Mouse (Mus musculus) midbrain, embryonic 14.5 days (tissue): ENCODE data around the gene Tbx6. TPM values are rescaled to one million over a fixed set of nuclear protein-coding genes. Genes with fewer than 3 reads are reported as not detected.
"Not testable (repeated sequence)": the region's sequence is repeated elsewhere in the genome, so short reads cannot be mapped to it uniquely, and the experiment has no call there.

ENCODE experiments used
- ATAC-seq: fragments of 200-750 bp; cut with Nextera tagmentation; 2 replicates; pipeline ENCODE4 v1.8.0; 2017; ENCODE audit warnings: moderate number of reproducible peaks, moderate library complexity; ENCODE audit not compliant: low FRiP score, low TSS enrichment
- DNase-seq: peaks from one replicate; pipeline ENCODE4 v3.0.0-alpha.2; 2015
- H3K27ac ChIP-seq: fragments of 300-500 bp; sonication (generic); replicated peaks from 2 replicates; pipeline ENCODE4 v1.5.1; 2014; ENCODE audit warnings: mild to moderate bottlenecking, low read depth, low read length, moderate library complexity
- H3K27me3 ChIP-seq: fragments of 300-500 bp; sonication (generic); 2 replicates; pipeline ENCODE4 v1.6.1; 2014; ENCODE audit warnings: low read length, control low read depth, mixed read lengths; ENCODE audit not compliant: control insufficient read depth, insufficient read depth
- H3K36me3 ChIP-seq: fragments of 300-500 bp; sonication (generic); 2 replicates; pipeline ENCODE4 v1.6.1; 2014; ENCODE audit warnings: low read length, control low read depth; ENCODE audit not compliant: control insufficient read depth, insufficient read depth
- H3K4me1 ChIP-seq: fragments of 300-500 bp; sonication (generic); 2 replicates; pipeline ENCODE4 v1.6.1; 2014; ENCODE audit warnings: mild to moderate bottlenecking, antibody characterized with exemption, low read length, control low read depth; ENCODE audit not compliant: control insufficient read depth, insufficient read depth
- H3K4me2 ChIP-seq: fragments of 300-500 bp; sonication (generic); 2 replicates; pipeline ENCODE4 v1.6.1; 2014; ENCODE audit warnings: mild to moderate bottlenecking, low read length, moderate library complexity
- H3K4me3 ChIP-seq: fragments of 300-500 bp; sonication (generic); replicated peaks from 2 replicates; pipeline ENCODE4 v1.5.1; 2014; ENCODE audit warnings: low read depth, low read length
- H3K9ac ChIP-seq: fragments of 300-500 bp; sonication (generic); replicated peaks from 2 replicates; pipeline ENCODE4 v1.6.1; 2014; ENCODE audit warnings: mild to moderate bottlenecking, low read length, moderate library complexity
- H3K9me3 ChIP-seq: fragments of 300-500 bp; sonication (generic); 2 replicates; pipeline ENCODE4 v1.6.1; 2016; ENCODE audit warnings: low read length, control low read depth, mixed read lengths; ENCODE audit not compliant: control insufficient read depth
- WGBS: fragments of 180-500 bp; shearing (Covaris S2); extraction: QIAGEN DNeasy Blood & Tissue Kit; methylation state at CpG from one replicate; pipeline ENCODE4 v1.1.7; 2014; 5-methylcytosine and 5-hydroxymethylcytosine counted together
- polyA plus RNA-seq: library from polyadenylated mRNA; unstranded; fragments of >200 nt; fragmentation: Nextera tagmentation; extraction: Ambion mirVana; gene quantifications from 2 replicates; pipeline ENCODE4 v1.2.1, GENCODE M21; 2014

Tbx6 gene
- polyA plus RNA-seq, 1 experiment from 2014 or later: 0.22 TPM

DNA sequence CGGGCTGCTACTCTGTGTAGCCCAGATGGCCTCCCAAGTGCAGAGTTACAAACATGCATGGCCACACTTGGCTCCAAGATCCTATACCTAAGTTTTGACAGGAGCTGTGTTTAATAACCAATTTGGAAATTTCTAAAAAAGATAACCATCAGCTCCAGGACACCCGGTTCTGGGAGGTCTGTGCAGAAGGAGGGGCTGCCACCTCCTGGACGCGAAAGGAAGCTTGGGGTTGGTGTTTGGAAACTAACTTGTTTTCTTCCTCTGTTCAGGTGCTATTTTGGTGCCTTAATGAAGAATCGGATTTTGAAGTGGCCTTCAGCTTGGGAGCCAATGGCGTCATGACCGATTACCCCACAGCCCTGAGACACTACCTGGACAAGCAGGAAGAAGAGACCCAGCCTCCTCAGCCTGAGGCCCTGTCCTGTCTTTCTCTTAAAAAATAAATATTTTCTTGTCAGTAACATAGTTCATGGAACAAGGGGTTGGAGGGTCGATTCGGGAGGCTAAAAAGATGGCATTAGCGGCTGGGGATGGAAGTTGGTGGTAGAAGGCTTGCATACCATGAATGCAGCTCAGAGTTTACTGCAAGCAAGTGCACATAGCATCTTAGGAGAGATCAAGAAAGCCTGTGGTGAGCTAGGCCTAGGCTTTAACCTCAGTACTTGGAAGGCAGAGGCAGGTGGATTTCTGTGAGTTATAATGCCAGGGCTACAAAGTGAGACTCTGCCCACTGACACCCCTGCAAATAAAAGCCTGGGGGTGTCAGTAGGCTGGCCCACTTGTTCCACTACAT lies 5.9 kb upstream of the Tbx6 start:
- peaks cover 29% of the 10 kb centered on the region for H3K36me3 ChIP-seq
- H3K4me3 ChIP-seq: no peak overlapping the region
- H3K27me3 ChIP-seq: no peaks in the 10 kb centered on the region
- no peak overlapping the region for H3K9ac ChIP-seq
- 0 out of 2 replicates have a peak overlapping the region, but pooled peaks have one; percentile 85 for H3K27ac ChIP-seq
- peaks cover 31% of the 10 kb centered on the region for H3K4me1 ChIP-seq
- ATAC-seq (no peak), DNase-seq (no peak)
- H3K9me3 ChIP-seq: no peaks in the 10 kb centered on the region
- WGBS: 85% methylated on average over 10 of the region's 10 CpGs
- no peak overlapping the region for H3K4me2 ChIP-seq

DNA sequence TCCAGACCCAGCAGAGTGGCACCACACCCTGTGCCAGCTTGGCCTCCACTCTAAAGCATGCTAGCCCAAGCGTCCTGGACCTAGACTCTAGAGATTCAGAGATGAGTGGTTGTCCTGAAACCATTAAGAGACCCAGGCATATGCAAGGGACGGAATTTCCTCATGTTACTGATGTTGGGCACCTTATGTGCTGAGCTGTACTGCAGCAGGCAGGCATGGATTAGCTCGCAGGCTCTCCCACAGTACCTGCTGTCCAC lies 5.4 kb upstream of the Tbx6 start:
- Histone ChIP-seq H3K27me3 (no peaks in the 10 kb centered on the region), H3K9ac (peak overlapping the region; percentile 94; the same call in 1 of the 2 replicates), H3K4me3 (0 out of 2 replicates have a peak overlapping the region, but pooled peaks have one; percentile 80), H3K9me3 (no peaks in the 10 kb centered on the region), H3K36me3 (peaks cover 24% of the 10 kb centered on the region), H3K4me2 (peak overlapping the region; percentile 95), H3K4me1 (peaks cover 33% of the 10 kb centered on the region), H3K27ac (peak overlapping the region; percentile 85)
- ATAC-seq (no peak), DNase-seq (no peak)
- 67% methylated on average over 3 of the region's 3 CpGs for WGBS

DNA sequence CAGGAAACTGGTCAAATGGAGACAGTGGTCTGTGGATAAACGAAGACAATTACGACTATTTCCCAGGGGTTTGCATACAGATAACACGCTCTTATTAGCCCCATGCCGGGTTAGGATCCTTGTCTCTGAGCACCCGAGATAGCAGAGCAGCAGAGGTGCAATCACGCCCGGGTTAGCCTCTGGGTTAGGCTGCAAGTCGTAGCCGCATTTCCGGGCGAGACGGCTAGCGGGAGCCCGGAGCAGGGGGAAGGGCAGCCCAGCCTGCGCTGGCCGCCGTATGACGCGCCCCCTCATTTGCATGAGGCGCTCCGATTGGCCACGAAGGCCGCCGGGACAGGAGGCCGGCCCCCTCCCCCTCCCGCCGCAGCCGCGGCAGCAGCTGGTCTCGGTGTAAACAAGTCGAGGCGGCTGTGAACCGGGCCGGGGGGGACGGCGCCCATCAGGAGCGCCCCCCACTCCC lies 4.7 kb upstream of the Tbx6 start, which contains the start of gene Ypel3:
Gene Ypel3 (plus strand): TSS at position 358 of the 460 bp plus-strand sequence.
- peaks cover 37% of the 10 kb centered on the region for H3K4me1 ChIP-seq
- H3K27ac ChIP-seq: peak within 1 kb of the TSS; percentile 85
- H3K4me2 ChIP-seq: peak within 1 kb of the TSS; percentile 95
- peak; percentile 89 for ATAC-seq
- DNase-seq: peak; percentile 96
- H3K4me3 ChIP-seq: peak within 1 kb of the TSS; percentile 80
- H3K36me3 ChIP-seq: peaks cover 19% of the 10 kb centered on the region
- WGBS: under 1% methylated on average over 37 of the region's 37 CpGs
- no peaks in the 10 kb centered on the region for H3K9me3 ChIP-seq
- H3K27me3 ChIP-seq: no peaks in the 10 kb centered on the region
- peak within 1 kb of the TSS; percentile 94 for H3K9ac ChIP-seq

- 36% methylated on average over 10 of the region's 10 CpGs for WGBS
- H3K27ac ChIP-seq: peak overlapping the region; percentile 85
- peak overlapping the region; percentile 95 for H3K4me2 ChIP-seq
- H3K27me3 ChIP-seq: no peaks in the 10 kb centered on the region
- peaks cover 37% of the 10 kb centered on the region for H3K4me1 ChIP-seq
- ATAC-seq (no peak), DNase-seq (no peak)
- peak overlapping the region; percentile 94 for H3K9ac ChIP-seq
- peak overlapping the region; percentile 80 for H3K4me3 ChIP-seq
- no peaks in the 10 kb centered on the region for H3K9me3 ChIP-seq
- peaks cover 12% of the 10 kb centered on the region for H3K36me3 ChIP-seq
Measured at GRCm38 (mm10) chr7:126777476-126777875, 3.8 kb upstream of the Tbx6 start.

- ATAC-seq (no peak), DNase-seq (no peak)
- Histone ChIP-seq H3K4me1 (peaks cover 37% of the 10 kb centered on the region), H3K9me3 (no peaks in the 10 kb centered on the region), H3K4me3 (0 out of 2 replicates have a peak overlapping the region, but pooled peaks have one; percentile 80), H3K36me3 (peaks cover 11% of the 10 kb centered on the region), H3K27ac (no peak overlapping the region), H3K27me3 (no peaks in the 10 kb centered on the region), H3K4me2 (peak overlapping the region; percentile 95), H3K9ac (peak overlapping the region; percentile 94; the same call in 1 of the 2 replicates)
- WGBS: 93% methylated on average over 3 of the region's 3 CpGs
Measured at GRCm38 (mm10) chr7:126778147-126778546, 3.1 kb upstream of the Tbx6 start.

- ATAC-seq, H3K9me3 ChIP-seq, H3K27ac ChIP-seq, H3K4me3 ChIP-seq, DNase-seq, H3K9ac ChIP-seq, H3K27me3 ChIP-seq: not testable (repeated sequence)
- peak overlapping the region; percentile 83 for H3K4me2 ChIP-seq
- peaks cover 11% of the 10 kb centered on the region for H3K36me3 ChIP-seq
- peaks cover 37% of the 10 kb centered on the region for H3K4me1 ChIP-seq
- 95% methylated on average over 7 of the region's 7 CpGs for WGBS
Measured at GRCm38 (mm10) chr7:126779101-126779500, 2.2 kb upstream of the Tbx6 start.

DNA sequence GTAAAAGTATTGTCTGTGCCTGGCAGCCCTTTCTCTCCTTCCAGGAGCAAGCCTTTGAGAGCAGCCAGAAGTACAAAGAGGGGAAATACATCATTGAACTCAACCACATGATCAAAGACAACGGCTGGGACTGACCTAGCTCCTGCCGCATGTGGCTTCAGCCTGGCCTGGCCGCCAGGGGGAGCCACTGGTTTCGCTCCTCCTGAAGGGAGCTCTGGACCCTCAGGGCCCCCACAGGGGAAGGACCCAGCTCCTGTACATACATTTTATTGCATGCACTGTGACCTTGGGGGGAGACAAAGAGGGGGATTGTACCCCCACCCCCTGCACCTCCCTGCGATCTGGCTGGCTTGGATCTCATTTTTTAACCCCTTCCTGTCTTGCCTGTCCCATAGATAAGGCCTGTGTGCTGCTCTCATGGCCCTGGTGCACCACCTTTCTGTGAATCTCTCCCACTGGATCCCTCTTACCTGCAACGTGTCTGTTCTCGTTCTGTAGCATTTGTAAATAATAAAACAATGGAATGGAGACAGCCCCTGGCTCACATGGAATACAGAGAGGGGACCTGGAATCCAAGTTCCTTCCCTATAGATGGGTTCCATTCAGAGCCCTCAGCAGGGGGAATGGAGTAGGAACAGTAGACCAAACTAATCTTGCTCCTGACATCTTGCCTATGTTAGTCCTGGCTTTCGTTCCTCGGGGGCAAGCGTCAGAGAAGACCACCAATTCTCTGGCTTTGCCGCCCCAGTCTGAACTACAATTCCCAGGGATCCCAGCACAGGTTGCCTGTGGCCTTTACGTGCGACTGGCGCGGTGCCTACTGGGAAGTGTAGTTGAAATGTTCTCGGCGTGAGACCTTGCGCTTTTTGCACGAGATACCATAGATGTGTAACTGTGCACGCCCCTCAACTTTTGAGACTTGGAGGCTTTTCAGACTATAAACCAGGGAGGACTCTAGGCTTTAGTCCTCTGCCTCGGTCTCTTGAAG lies 1.0 kb upstream of the Tbx6 start:
- Histone ChIP-seq H3K4me1 (peaks cover 37% of the 10 kb centered on the region), H3K27ac (peak overlapping the region; percentile 83), H3K36me3 (peaks cover 23% of the 10 kb centered on the region), H3K4me2 (peak overlapping the region; percentile 83), H3K4me3 (peak overlapping the region; percentile 42), H3K9ac (peak overlapping the region; percentile 34), H3K9me3 (no peaks in the 10 kb centered on the region), H3K27me3 (no peaks in the 10 kb centered on the region)
- ATAC-seq (peak; percentile 64), DNase-seq (peak; percentile 96)
- WGBS: 2% methylated on average over 21 of the region's 21 CpGs

DNA sequence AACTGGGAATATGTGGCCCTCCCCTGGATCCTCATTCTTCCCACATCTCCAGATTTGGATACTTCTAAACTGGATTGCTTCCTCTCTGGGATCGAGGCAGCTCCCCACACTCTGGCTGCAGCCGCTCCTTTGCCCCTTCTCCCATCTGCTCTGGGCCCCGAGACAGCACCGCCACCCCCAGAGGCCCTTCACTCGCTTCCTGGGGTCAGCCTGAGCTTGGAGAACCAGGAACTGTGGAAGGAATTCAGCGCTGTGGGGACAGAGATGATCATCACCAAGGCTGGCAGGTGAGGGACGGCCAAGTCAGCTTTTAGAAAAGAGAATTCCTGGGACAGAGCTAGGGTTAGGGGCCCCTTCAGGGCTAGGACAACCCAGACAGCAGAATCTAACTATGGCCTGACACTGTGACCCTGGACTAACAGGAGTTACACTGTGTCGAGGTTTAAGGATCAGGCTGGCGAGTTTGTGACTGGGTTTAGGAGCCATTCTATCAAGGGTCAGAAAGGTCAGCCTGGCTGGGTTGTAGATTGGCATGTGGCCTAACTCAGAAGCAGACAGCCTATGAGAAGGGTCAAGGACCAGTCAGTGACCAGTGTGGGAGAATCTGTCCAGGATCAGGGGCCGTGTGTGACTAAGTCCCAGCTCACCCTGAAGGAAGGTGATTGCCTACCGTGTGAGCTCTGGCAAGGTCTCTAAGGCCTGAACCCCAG lies 533 bp downstream of the Tbx6 start:
- H3K9ac ChIP-seq: peak overlapping the region; percentile 24
- H3K4me1 ChIP-seq: peaks cover 27% of the 10 kb centered on the region
- H3K9me3 ChIP-seq: no peaks in the 10 kb centered on the region
- ATAC-seq: no peak
- no peaks in the 10 kb centered on the region for H3K27me3 ChIP-seq
- H3K27ac ChIP-seq: no peak overlapping the region
- peak overlapping the region; percentile 83 for H3K4me2 ChIP-seq
- no peak for DNase-seq
- H3K4me3 ChIP-seq: no peak overlapping the region
- H3K36me3 ChIP-seq: peaks cover 38% of the 10 kb centered on the region
- 44% methylated on average over 11 of the region's 11 CpGs for WGBS
